Mouse (Mus musculus): ENCODE data around the gene Cish. TPM values are rescaled to one million over a fixed set of nuclear protein-coding genes. Genes with fewer than 3 reads are reported as not detected.
A peak's percentile ranks its signal among the peaks of the same experiment; 100 is the strongest.

Cish gene
- polyA plus RNA-seq, 1 experiment from 2014 or later: 6.7 TPM

DNA sequence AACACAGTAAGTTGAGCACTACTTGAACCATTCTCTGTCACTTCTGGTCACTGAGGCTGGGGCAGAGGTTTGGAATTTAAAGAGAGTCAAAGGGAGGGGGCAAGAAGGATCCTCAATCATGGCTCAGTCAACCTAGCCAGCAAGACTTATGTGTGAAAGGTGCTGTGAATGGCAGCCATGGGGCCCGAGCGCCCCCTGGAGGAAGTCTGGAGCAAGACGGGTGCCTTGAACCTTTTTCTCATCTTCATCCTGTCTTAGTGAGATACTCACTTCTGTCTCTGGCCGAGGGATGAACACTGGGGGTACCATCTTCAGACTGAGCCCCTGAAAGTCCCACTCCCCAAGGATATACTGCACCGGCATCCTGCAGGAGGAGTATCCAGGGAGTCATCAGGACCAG, 40.1 kb downstream of the Cish start:
- Histone ChIP-seq H3K36me3 (replicated peaks) (peaks cover 12% of the 10 kb centered on the region), H3K4me1 (peaks cover 28% of the 10 kb centered on the region), H3K4me3 (no peak overlapping the region), H3K27ac (replicated peaks) (no peak overlapping the region), H3K9me3 (no peaks in the 10 kb centered on the region), H3K27me3 (replicated peaks; ENCODE audit: low read depth, poor library complexity, severe bottlenecking) (peaks cover 1% of the 10 kb centered on the region)
- WGBS: 14% methylated on average over 5 of the region's 5 CpGs
- peak; percentile 70 for DNase-seq (ENCODE audit: low spot score)

DNA sequence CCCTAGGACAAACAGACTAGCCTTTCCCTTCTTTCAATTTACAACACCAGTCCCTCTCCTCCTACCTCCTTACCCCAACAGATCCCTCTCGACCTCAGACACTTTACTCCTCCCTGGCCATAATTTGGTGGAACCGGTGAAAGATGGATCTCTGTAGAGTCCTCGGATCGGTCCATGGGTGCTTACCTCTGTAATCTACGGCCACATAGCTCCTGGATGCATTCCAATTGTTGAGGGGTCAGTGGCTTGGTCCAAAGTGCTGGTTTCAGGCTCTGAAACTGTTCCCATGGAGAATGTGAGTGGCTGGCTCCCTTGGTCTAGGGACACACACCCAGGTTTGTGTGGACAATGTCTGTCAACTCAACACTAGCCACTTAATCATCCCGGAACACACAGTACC, 40.6 kb downstream of the Cish start:
- DNase-seq (ENCODE audit: low spot score): no peak
- Histone ChIP-seq H3K27ac (replicated peaks) (no peak overlapping the region), H3K27me3 (replicated peaks; ENCODE audit: low read depth, poor library complexity, severe bottlenecking) (peaks cover 6% of the 10 kb centered on the region), H3K4me1 (peaks cover 31% of the 10 kb centered on the region), H3K36me3 (replicated peaks) (peaks cover 12% of the 10 kb centered on the region), H3K4me3 (no peak overlapping the region), H3K9me3 (no peaks in the 10 kb centered on the region)
- WGBS: 87% methylated on average over 6 of the region's 6 CpGs

DNA sequence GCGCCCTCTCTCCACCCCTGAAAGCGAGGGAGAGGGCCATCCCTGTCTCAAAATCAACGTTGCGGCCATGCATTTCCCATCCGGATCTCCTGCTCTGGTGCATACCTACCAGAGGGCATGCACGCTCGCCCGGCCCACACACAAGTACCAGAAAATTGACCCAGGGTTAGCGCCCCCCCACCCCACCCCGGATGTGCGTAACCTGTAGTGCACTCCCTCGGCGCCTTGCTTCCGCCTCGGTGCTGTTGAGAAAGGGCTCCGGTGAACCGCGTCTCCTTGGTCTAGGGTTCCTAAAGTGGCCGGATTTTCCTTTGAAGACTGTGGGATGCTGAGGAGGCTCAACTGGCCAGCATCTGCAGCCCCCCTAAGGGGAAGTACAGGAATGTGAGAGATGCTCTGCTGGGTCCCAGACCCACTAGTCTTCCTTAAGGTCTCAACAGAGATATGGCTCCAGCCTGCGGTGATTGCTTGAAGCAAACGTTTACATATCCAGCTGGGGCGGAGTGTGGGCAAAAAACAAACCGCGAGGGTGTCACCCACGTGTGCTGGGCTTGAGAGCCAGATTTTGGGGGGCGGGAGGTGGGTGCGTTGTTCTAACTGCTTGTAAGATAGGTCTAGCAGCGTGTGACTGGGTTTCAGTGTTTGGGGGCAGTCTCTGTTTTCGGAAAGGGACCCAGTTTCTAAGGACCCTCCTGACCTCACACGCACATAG, 42.5 kb downstream of the Cish start, which contains the start of gene Hemk1:
TSS of gene Hemk1 (minus strand) at position 179 of the 712 bp plus-strand sequence.
- Histone ChIP-seq H3K4me3 (peak within 1 kb of the TSS; percentile 74), H3K27ac (replicated peaks) (peak within 1 kb of the TSS; percentile 85)
- 5% methylated on average over 30 of the region's 30 CpGs for WGBS

DNA sequence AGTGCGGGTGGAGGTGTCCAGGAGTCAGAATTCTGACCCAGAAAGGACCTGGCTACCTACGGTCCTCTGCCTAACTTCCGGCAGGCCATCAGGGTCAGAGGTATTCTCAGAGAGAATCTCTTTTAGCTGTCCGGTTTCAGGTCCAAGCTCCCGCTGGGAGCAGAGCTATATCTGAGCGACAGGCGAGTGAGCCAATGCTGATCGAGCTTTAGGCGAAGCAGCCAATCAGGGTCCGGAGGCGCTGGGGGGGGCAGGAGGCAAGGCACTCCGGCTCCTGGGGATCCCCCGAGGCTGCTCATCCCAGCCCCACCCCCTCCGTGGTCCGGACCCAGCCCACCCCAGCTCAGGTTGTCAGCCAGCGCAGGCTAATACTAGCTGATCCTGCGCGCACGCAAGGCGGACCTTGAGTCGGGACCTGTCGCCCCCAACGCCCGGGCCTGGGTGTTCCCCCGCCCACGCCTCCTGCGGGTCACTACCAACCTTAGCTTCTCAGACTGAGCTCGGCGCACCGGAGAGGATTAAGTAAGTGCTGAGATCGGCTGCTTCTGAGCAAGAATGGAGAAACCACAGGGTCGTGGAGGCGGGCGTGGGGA, 44.5 kb downstream of the Cish start, which contains the start of gene 6430571L13Rik:
TSS of gene 6430571L13Rik (plus strand) at position 336 of the 593 bp plus-strand sequence.
- H3K9me3 ChIP-seq: no peaks in the 10 kb centered on the region
- peak; percentile 94 for DNase-seq (ENCODE audit: low spot score)
- peaks cover 35% of the 10 kb centered on the region for H3K27me3 ChIP-seq (replicated peaks; ENCODE audit: low read depth, poor library complexity, severe bottlenecking)
- no peaks in the 10 kb centered on the region for H3K36me3 ChIP-seq (replicated peaks)
- WGBS: under 1% methylated on average over 34 of the region's 34 CpGs
- H3K4me1 ChIP-seq: peaks cover 31% of the 10 kb centered on the region
- peak within 1 kb of the TSS; percentile 62; the same call in 1 of the 2 replicates for H3K27ac ChIP-seq (replicated peaks)
- H3K4me3 ChIP-seq: peak within 1 kb of the TSS; percentile 62

More for the DNA sequence above, 42.5 kb downstream of the Cish start, which contains the start of gene Hemk1:
- Histone ChIP-seq H3K9me3 (no peaks in the 10 kb centered on the region), H3K27me3 (replicated peaks; ENCODE audit: low read depth, poor library complexity, severe bottlenecking) (peaks cover 25% of the 10 kb centered on the region), H3K4me1 (peaks cover 31% of the 10 kb centered on the region), H3K36me3 (replicated peaks) (no peaks in the 10 kb centered on the region; the same call in 1 of the 2 replicates)
- DNase-seq (ENCODE audit: low spot score): peak; percentile 87

DNA sequence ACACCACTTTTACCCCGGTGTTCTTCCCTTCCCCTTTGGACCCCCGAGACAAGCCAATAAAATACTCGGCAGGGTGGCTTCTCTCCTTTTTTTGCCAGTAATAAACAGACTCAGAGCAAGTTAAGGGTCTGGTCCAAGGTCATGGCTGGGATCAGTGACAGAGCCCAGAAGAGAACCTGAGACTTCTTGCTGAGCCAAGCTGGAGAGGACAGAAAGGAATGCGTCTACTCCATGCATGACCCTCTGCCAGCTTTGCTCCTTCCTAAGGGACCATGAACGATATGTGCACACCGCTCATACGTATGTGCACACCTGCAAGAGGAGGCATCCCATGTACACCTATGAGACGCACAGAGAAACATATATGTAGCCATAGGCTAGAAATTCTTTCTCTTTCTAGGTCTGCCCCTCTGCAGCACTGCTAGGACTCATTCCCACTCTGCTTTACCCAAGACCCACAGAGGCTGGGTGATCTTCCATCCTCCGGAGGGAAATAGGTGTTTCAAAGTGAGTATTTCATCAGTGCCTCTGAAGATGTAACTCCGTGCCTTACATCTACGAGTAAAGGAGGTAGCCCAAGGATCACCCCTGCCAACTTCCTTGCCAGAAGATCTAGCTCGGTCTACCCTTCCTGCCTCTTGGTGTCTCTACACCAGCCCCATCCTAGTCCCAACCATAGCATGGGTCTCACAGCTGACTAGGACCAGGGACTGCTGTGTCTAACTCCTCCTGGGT, 45.3 kb downstream of the Cish start:
- Histone ChIP-seq H3K27me3 (replicated peaks; ENCODE audit: low read depth, poor library complexity, severe bottlenecking) (peaks cover 35% of the 10 kb centered on the region), H3K27ac (replicated peaks) (peak overlapping the region; percentile 62; the same call in 1 of the 2 replicates), H3K36me3 (replicated peaks) (no peaks in the 10 kb centered on the region), H3K4me1 (peaks cover 31% of the 10 kb centered on the region), H3K9me3 (no peaks in the 10 kb centered on the region), H3K4me3 (peak overlapping the region; percentile 62)
- no peak for DNase-seq (ENCODE audit: low spot score)
- WGBS: 55% methylated on average over 12 of the region's 12 CpGs

DNA sequence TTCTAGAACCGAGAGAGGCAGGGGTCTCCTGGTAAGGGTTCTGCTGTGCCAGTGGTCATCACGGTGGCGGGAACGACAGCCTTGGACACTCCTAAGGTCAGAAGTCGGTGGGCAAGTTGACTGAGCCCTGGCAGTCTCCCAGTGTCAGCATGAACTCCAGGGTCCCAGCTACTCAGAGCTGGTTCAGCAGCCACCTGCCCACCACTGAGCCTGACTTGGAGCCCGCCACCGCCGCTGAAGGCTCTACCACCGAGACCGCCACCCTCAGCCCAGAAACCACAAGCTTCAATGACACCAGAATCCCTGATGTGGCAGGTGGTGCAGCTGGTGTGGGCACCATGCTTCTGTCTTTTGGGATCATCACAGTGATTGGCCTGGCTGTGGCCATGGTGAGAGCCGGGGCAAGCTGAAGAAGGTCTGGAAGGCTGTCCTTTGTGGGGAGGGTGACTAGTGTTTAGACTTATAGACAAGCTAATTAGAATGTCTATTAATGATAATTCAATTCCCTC, 46.4 kb downstream of the Cish start:
- WGBS: 88% methylated on average over 11 of the region's 11 CpGs
- H3K4me1 ChIP-seq: peaks cover 31% of the 10 kb centered on the region
- DNase-seq (ENCODE audit: low spot score): no peak
- no peaks in the 10 kb centered on the region for H3K36me3 ChIP-seq (replicated peaks)
- no peak overlapping the region for H3K27ac ChIP-seq (replicated peaks)
- no peak overlapping the region for H3K4me3 ChIP-seq
- H3K27me3 ChIP-seq (replicated peaks; ENCODE audit: low read depth, poor library complexity, severe bottlenecking): peaks cover 35% of the 10 kb centered on the region
- no peaks in the 10 kb centered on the region for H3K9me3 ChIP-seq

DNA sequence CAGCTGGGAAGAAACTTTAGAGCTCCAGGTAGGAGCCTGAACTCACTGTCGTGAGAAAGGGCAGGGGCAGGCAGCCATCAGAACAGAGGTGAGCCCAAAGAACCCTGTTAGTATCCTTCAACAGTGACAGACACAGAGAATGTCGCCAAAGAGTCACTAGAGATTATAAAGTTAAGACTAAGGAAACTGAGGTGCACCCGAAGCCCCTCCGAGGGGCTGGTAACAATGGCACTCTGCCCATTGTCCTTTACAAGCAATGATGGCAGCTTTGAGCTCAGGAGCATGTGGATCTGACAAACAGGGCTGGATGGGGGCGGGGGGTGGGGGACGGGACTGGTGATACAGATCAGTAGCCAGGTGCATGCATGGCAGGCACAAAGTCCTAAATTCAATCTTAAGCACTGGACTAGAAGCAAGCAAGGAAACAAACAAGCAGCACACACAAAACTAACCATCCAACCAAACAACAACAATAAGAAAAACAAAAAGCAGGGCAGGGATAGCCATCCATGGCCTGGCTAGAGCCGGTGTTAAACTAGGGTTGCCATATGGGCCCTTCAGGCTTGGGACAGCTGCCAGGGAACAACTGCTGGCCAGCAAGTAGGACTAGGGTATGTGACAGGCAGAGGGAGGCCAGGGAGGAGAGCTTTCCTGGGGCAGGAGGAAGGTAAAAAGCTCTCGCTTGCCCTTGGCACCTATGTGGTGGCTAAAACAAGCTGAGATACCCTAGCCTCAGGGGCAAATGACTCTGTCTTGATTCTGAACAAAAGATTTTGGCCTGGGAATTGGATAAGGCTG, 47.5 kb downstream of the Cish start:
- whole genome bisulfite sequencing: 77% methylated on average over 8 of the region's 8 CpGs
- DNase-seq (ENCODE audit: low spot score): no peak
- Histone ChIP-seq H3K27ac (replicated peaks) (no peak overlapping the region), H3K4me1 (peaks cover 26% of the 10 kb centered on the region), H3K4me3 (no peak overlapping the region), H3K36me3 (replicated peaks) (no peaks in the 10 kb centered on the region), H3K27me3 (replicated peaks; ENCODE audit: low read depth, poor library complexity, severe bottlenecking) (peaks cover 35% of the 10 kb centered on the region), H3K9me3 (no peaks in the 10 kb centered on the region)

DNA sequence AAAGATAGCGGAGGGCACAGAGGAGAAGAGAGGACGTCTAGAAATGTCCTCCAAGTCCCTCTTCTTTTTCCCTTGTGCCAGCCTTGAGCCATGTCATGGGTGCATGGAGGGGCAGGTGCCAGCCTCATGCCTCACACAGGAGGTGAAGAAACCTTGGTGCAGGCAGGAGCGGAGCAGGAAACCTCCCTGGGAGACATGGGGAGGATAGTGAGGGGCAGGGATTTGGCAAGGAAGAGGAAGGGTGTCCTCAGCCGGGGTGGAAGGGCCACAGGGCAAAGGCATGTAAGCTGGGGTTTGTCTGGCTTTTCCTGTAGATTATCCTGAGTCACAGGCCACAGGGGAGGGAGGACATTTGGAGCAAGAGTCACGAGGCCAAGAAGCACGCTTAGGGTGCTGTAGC, 48.2 kb downstream of the Cish start:
- Histone ChIP-seq H3K4me1 (peaks cover 20% of the 10 kb centered on the region), H3K27ac (replicated peaks) (no peak overlapping the region), H3K27me3 (replicated peaks; ENCODE audit: low read depth, poor library complexity, severe bottlenecking) (peaks cover 35% of the 10 kb centered on the region), H3K36me3 (replicated peaks) (no peaks in the 10 kb centered on the region), H3K4me3 (no peak overlapping the region), H3K9me3 (no peaks in the 10 kb centered on the region)
- 71% methylated on average over 6 of the region's 6 CpGs for WGBS
- no peak for DNase-seq (ENCODE audit: low spot score)

DNA sequence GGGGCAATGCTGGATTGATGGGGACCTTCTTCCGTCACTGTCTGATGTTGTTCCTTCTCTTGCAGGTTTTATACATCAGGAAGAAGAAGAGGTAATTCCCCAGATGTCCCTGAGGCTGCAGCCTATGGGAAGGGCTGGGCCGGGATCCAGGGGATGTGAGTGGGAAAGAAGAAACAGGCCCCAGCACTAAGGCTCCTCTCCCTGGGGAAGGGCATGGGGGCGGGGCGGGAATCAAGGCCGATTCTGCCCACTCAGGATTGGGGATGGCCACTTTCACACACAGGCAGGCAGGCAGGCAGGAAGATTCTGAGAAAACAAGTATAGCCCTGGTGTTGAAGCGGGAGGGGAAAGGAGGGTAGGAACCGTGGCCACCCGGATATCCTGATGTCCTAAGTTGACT, 50.3 kb downstream of the Cish start:
- Histone ChIP-seq H3K27me3 (replicated peaks; ENCODE audit: low read depth, poor library complexity, severe bottlenecking) (peaks cover 32% of the 10 kb centered on the region), H3K9me3 (no peaks in the 10 kb centered on the region), H3K4me1 (peaks cover 12% of the 10 kb centered on the region), H3K36me3 (replicated peaks) (no peaks in the 10 kb centered on the region), H3K27ac (replicated peaks) (no peak overlapping the region), H3K4me3 (no peak overlapping the region)
- DNase-seq (ENCODE audit: low spot score): no peak
- 90% methylated on average over 8 of the region's 8 CpGs for WGBS

DNA sequence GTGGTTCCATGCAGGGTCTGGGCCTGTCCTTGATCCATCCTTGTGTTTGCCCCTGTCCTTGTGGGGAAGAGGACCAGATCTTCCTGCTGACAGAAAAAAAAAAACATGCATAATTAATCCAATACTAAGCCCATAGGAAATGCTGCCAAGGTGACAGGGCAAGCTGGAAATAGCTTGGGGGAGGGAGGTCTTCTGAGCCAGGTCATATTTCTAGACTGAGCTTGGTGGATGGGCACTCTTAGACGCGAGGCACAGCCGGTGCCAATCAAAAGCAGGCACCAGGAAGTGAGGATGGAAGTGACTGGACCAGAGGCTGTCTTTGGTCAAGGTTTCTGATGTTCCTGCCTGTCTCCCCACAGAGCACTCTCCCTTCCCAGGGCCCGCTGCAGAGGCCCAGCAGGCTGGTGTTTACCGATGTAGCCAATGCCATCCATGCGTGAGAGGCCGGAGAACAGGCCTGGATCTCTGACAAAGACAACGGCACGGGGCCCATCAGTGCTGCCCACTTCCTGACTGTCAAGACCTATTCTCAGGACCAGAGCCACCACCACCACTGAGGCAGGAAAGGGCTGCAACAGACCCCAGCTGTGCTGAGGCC, 51.9 kb downstream of the Cish start:
- no peak for DNase-seq (ENCODE audit: low spot score)
- H3K4me3 ChIP-seq: no peak overlapping the region
- WGBS: 76% methylated on average over 9 of the region's 9 CpGs
- no peak overlapping the region for H3K27ac ChIP-seq (replicated peaks)
- H3K9me3 ChIP-seq: no peaks in the 10 kb centered on the region
- H3K4me1 ChIP-seq: peaks cover 13% of the 10 kb centered on the region
- H3K36me3 ChIP-seq (replicated peaks): no peaks in the 10 kb centered on the region
- H3K27me3 ChIP-seq (replicated peaks; ENCODE audit: low read depth, poor library complexity, severe bottlenecking): peaks cover 16% of the 10 kb centered on the region

DNA sequence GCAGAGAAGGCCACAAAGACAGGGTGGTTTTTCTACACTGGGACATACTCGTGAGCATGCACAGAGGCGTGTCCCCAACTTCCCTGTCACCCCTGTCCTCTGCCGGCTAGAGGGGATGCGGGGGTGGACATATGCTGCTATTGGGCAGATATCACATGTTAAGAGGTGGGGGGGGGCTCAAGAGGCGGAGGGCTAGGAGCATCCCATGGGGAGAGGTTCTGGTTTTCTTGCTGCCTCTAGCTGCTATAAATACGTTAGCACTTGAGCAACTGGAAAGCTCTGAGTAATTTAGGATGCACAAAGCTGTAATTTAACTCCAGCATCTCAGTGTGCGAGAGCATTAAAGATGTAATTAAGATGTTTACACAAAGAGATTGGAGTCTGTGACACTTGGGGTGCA, 53.5 kb downstream of the Cish start:
- Histone ChIP-seq H3K27me3 (replicated peaks; ENCODE audit: low read depth, poor library complexity, severe bottlenecking) (peaks cover 12% of the 10 kb centered on the region), H3K4me3 (no peak overlapping the region), H3K27ac (replicated peaks) (no peak overlapping the region), H3K9me3 (no peaks in the 10 kb centered on the region), H3K4me1 (peaks cover 13% of the 10 kb centered on the region), H3K36me3 (replicated peaks) (no peaks in the 10 kb centered on the region)
- DNase-seq (ENCODE audit: low spot score): no peak
- whole genome bisulfite sequencing: 61% methylated on average over 7 of the region's 7 CpGs

All from embryonic facial prominence, embryonic 10.5 days (tissue).